Mouse (Mus musculus): ENCODE results near the gene Rgl3. TPM values are rescaled to one million over a fixed set of nuclear protein-coding genes. Genes with fewer than 3 reads are reported as not detected.
A peak's percentile ranks its signal among the peaks of the same experiment; 100 is the strongest.

Rgl3 gene
- total and polyA plus RNA-seq, 2 experiments, result 5.0 to 41.8 TPM

DNA sequence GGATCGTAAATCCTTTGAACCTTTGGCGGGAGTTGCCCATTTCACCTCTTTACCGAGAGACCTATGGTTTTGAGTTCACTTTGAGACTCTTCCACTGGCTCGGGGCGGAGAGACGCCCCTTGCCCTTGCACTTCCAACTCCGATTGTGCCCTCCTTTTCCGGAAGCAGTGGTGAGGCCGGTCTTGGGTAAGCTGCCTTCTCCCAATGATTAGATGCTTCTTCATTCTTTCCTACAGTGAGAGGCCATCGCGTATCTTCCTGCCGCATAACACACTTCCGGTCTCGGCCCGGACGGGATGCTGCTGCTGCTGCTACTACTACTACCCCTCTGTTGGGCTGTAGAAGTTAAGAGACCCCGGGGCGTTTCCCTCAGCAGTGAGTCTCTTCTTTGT is 13.9 kb upstream of the Rgl3 start:
- TF ChIP-seq CTCF (IDR thresholded peaks at IDR 0.05; ENCODE audit: low read depth, low read length), result no peak
- no peak for TF ChIP-seq POLR2A (IDR thresholded peaks at IDR 0.05; ENCODE audit: extremely low read depth, insufficient read depth, low read length)
- WGBS, result 1% methylated on average over 18 of the region's 18 CpGs
- H3K4me1 ChIP-seq (ENCODE audit: control insufficient read depth, insufficient read depth, low read length), result peaks cover 4% of the 10 kb centered on the region; the same call in 1 of the 2 replicates
- H3K4me3 ChIP-seq (ENCODE audit: insufficient read depth, low read depth, low read length), result peak overlapping the region; percentile 62
- peak overlapping the region; percentile 24 for H3K27ac ChIP-seq (replicated peaks; ENCODE audit: insufficient read depth, low read depth, low read length)
- peaks cover 3% of the 10 kb centered on the region; the same call in 1 of the 2 replicates for H3K36me3 ChIP-seq (ENCODE audit: control insufficient read depth, insufficient read depth, low read length)
- peak overlapping the region; percentile 54 for H3K9ac ChIP-seq (ENCODE audit: low read depth, low read length)
- 0 out of 2 replicates have a peak, but pooled peaks cover 3% of the 10 kb centered on the region for H3K79me2 ChIP-seq (ENCODE audit: control insufficient read depth, insufficient read depth, low read length)
- DNase-seq (ENCODE audit: extremely low read depth, low read depth, low spot score), result no peak
- H3K27me3 ChIP-seq (ENCODE audit: control insufficient read depth, insufficient read depth, low read length), result no peaks in the 10 kb centered on the region

DNA sequence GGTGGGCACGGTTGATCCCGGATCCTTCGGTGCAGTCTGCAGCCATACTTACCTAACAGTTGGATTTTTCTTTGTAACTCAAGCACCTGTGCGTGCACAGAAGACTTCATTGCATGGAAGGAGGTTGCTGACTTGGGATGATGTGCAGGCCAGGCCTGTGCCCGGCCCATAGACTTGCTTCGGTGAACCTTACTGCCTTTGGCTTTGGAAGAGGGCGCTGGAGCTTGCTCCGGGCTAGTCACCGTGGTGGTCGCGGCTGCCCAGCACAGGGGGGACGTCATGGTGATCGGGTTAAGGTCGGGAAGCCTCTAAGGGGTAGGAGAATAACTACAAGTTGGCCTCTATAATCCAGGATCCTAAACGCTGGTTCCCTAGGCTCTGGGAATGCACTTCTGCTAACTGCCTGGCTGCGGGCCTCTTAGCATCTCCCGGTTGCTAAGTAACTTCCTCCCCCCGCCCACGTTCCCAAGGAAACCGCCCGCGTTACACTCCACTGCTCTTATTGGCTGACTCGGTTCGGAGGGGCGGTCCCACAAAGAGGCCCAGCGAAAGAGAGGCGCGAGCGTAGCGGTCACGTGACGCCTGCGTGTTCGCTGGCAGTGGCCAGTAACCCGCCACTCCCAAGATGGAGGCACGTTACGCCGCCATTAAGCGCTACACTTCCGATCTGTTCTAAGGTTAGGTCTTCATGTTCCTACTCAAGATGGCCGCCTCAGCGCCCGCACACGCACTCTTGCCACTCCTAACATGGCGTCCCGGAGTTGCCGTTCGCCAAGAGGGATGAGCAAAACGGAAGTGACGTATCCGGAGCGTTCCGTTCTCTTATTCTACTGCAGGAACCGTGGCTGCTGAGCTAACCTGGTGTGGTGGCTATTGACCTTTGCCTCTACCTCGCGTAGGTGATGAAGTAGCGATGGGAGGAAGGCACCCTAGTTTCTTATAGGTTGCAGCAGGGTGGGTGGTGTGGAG is 13.2 kb upstream of the Rgl3 start, which contains the start of the genes Ccdc151 and Prkcsh:
TSS of gene Ccdc151 (minus strand) at position 441 of the 969 bp plus-strand sequence.
TSS of gene Prkcsh (plus strand) at position 613 of the 969 bp plus-strand sequence.
- 0 out of 2 replicates have a peak, but pooled peaks cover 3% of the 10 kb centered on the region for H3K79me2 ChIP-seq (ENCODE audit: control insufficient read depth, insufficient read depth, low read length)
- WGBS, result 9% methylated on average over 57 of the region's 57 CpGs
- peak within 1 kb of the TSS; percentile 24 for H3K27ac ChIP-seq (replicated peaks; ENCODE audit: insufficient read depth, low read depth, low read length)
- peaks cover 3% of the 10 kb centered on the region; the same call in 1 of the 2 replicates for H3K36me3 ChIP-seq (ENCODE audit: control insufficient read depth, insufficient read depth, low read length)
- TF ChIP-seq POLR2A (IDR thresholded peaks at IDR 0.05; ENCODE audit: extremely low read depth, insufficient read depth, low read length) (peak; percentile 62; the same call in 1 of the 2 replicates), CTCF (IDR thresholded peaks at IDR 0.05; ENCODE audit: low read depth, low read length) (no peak)
- H3K9ac ChIP-seq (ENCODE audit: low read depth, low read length), result peak within 1 kb of the TSS; percentile 54
- peak within 1 kb of the TSS; percentile 62 for H3K4me3 ChIP-seq (ENCODE audit: insufficient read depth, low read depth, low read length)
- H3K4me1 ChIP-seq (ENCODE audit: control insufficient read depth, insufficient read depth, low read length), result peaks cover 4% of the 10 kb centered on the region; the same call in 1 of the 2 replicates
- H3K27me3 ChIP-seq (ENCODE audit: control insufficient read depth, insufficient read depth, low read length), result no peaks in the 10 kb centered on the region
- peak; percentile 99 for DNase-seq (ENCODE audit: extremely low read depth, low read depth, low spot score)

DNA sequence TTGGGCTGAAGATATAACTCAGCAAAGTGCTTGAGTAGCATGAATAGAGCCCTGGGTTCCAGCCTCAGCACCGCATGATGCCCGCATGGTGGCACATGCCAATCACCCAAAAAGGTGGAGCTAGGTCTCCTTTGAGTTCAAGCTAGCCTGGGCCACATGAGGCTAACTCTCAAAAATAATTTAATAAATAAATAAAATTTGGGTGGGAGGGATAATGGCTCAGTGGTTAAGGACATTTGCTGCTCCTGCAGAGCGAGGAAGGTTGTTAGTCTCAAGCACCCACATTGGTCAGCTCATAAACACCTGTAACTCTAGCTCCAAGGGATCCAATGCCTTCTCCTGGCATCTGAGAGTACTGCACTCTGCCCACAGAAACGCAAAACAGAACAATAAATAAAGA is 12.4 kb upstream of the Rgl3 start:
- H3K27me3 ChIP-seq (ENCODE audit: control insufficient read depth, insufficient read depth, low read length), result no peaks in the 10 kb centered on the region
- 0 out of 2 replicates have a peak, but pooled peaks cover 3% of the 10 kb centered on the region for H3K79me2 ChIP-seq (ENCODE audit: control insufficient read depth, insufficient read depth, low read length)
- no peaks in the 10 kb centered on the region; the same call in 1 of the 2 replicates for H3K36me3 ChIP-seq (ENCODE audit: control insufficient read depth, insufficient read depth, low read length)
- DNase-seq (ENCODE audit: extremely low read depth, low read depth, low spot score), result no peak
- peaks cover 4% of the 10 kb centered on the region; the same call in 1 of the 2 replicates for H3K4me1 ChIP-seq (ENCODE audit: control insufficient read depth, insufficient read depth, low read length)
- H3K9ac ChIP-seq (ENCODE audit: low read depth, low read length), result no peak overlapping the region
- H3K27ac ChIP-seq (replicated peaks; ENCODE audit: insufficient read depth, low read depth, low read length), result no peak overlapping the region
- TF ChIP-seq POLR2A (IDR thresholded peaks at IDR 0.05; ENCODE audit: extremely low read depth, insufficient read depth, low read length) (no peak), CTCF (IDR thresholded peaks at IDR 0.05; ENCODE audit: low read depth, low read length) (no peak)
- 90% methylated on average over 4 of the region's 4 CpGs for WGBS
- no peak overlapping the region for H3K4me3 ChIP-seq (ENCODE audit: insufficient read depth, low read depth, low read length)

DNA sequence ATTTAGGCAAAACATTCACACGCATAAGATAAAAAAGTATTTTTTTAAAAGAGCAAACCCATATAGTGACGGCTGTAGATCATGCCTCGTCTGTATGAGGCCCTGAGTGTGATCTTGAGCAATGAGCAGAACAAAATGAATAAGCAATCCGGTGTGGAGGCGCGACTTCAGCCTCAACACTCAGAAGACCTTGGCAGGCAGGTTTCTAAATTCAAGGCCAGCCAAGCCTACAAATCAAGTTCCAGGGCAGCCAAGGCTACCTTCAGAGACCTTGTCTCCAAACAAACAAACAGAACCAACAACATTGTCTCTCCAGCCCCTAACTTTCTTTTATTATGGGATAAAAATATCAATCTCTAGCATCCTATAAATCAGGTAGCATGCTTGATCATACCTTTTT is 11.1 kb upstream of the Rgl3 start:
- H3K27me3 ChIP-seq (ENCODE audit: control insufficient read depth, insufficient read depth, low read length), result no peaks in the 10 kb centered on the region
- WGBS, result 84% methylated on average over 6 of the region's 6 CpGs
- no peak overlapping the region for H3K4me3 ChIP-seq (ENCODE audit: insufficient read depth, low read depth, low read length)
- TF ChIP-seq POLR2A (IDR thresholded peaks at IDR 0.05; ENCODE audit: extremely low read depth, insufficient read depth, low read length), result no peak
- TF ChIP-seq CTCF (IDR thresholded peaks at IDR 0.05; ENCODE audit: low read depth, low read length), result no peak
- no peak overlapping the region for H3K27ac ChIP-seq (replicated peaks; ENCODE audit: insufficient read depth, low read depth, low read length)
- 0 out of 2 replicates have a peak, but pooled peaks cover 3% of the 10 kb centered on the region for H3K79me2 ChIP-seq (ENCODE audit: control insufficient read depth, insufficient read depth, low read length)
- H3K4me1 ChIP-seq (ENCODE audit: control insufficient read depth, insufficient read depth, low read length), result peaks cover 4% of the 10 kb centered on the region; the same call in 1 of the 2 replicates
- DNase-seq (ENCODE audit: extremely low read depth, low read depth, low spot score), result no peak
- H3K9ac ChIP-seq (ENCODE audit: low read depth, low read length), result no peak overlapping the region
- no peaks in the 10 kb centered on the region for H3K36me3 ChIP-seq (ENCODE audit: control insufficient read depth, insufficient read depth, low read length)

DNA sequence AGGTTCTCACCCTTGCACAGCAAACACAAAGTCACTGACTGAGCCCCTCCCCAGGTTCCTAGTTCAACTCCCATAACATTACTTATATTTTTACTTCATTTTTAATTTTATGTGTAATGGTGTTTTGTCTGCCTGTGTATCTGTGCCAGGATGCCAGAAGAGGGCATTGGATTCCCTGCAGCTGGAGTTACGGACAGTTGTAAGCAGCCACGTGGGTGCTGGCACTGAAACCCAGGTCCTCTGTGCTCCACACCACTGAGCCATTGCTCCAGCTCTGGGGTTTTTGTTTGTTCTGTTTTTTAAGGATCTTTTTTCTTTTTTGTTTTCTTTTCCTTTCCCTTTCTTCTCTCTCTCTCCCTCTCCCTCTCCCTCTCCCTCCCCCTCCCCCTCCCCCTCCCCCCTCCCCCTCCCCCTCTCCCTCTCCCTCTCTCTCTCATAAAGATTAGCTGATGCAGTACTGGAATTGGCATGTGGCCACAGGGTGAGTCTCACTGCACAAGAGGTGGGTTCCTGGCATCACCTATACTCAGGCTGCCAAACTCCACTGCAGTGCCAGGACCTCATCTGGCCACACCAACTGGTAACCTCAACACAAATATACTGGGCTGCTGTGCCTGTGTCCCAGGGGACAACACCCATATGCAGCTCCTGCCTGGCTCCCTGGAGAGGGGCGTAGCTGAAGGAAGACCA is 7.1 kb upstream of the Rgl3 start:
- no peak for DNase-seq (ENCODE audit: extremely low read depth, low read depth, low spot score)
- Histone ChIP-seq H3K36me3 (ENCODE audit: control insufficient read depth, insufficient read depth, low read length) (no peaks in the 10 kb centered on the region), H3K4me3 (ENCODE audit: insufficient read depth, low read depth, low read length) (no peak overlapping the region), H3K9ac (ENCODE audit: low read depth, low read length) (no peak overlapping the region), H3K79me2 (ENCODE audit: control insufficient read depth, insufficient read depth, low read length) (no peaks in the 10 kb centered on the region), H3K27me3 (ENCODE audit: control insufficient read depth, insufficient read depth, low read length) (no peaks in the 10 kb centered on the region), H3K4me1 (ENCODE audit: control insufficient read depth, insufficient read depth, low read length) (peaks cover 11% of the 10 kb centered on the region), H3K27ac (replicated peaks; ENCODE audit: insufficient read depth, low read depth, low read length) (no peak overlapping the region)
- WGBS, result 74% methylated on average over 3 of the region's 3 CpGs
- TF ChIP-seq POLR2A (IDR thresholded peaks at IDR 0.05; ENCODE audit: extremely low read depth, insufficient read depth, low read length) (no peak), CTCF (IDR thresholded peaks at IDR 0.05; ENCODE audit: low read depth, low read length) (no peak)
